Mouse (Mus musculus): Measurements from ENCODE around the gene Eif4a1.

GRCm38 (mm10) chr11:69685526-69686148 lies 13.4 kb upstream of the Eif4a1 start, which contains the start of gene Tnfsf13:
- TF ChIP-seq POLR2A (IDR thresholded peaks at IDR 0.05; ENCODE audit: extremely low read depth, insufficient read depth, low read length) (0 out of 2 replicates have a peak, but pooled peaks have one; percentile 31), CTCF (IDR thresholded peaks at IDR 0.05; ENCODE audit: extremely low read depth, insufficient read depth, low read length) (no peak)

All from cortical plate, adult 2 months (tissue).